Mouse (Mus musculus): ENCODE measurements around the gene Tfb1m.

Tfb1m gene

GRCm38 (mm10) chr17:3515851-3516250 is 41.7 kb downstream of the Tfb1m start:
- ATAC-seq (ENCODE audit: insufficient number of reproducible peaks, low FRiP score, low TSS enrichment), result no peak

DNA sequence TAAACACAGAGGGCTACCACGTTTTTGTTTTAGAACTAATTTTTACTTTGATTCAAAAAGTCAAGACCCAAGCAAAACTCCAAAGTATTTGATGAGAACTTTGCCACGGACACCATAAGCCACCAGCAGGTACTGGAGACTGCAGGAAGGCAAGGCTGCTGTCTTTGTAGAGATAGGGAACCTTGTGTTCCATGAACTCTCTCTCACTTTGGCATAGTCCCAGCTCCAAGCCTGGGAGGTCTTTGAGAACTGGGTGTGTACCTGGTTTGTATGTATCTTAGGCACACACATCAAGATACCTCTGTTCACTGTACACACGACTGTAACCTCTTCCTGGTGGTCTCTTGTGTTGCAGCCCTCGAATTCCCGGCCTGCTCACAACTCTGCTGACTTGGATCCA is 43.3 kb downstream of the Tfb1m start:
- ATAC-seq (ENCODE audit: insufficient number of reproducible peaks, low FRiP score, low TSS enrichment), result no peak

DNA sequence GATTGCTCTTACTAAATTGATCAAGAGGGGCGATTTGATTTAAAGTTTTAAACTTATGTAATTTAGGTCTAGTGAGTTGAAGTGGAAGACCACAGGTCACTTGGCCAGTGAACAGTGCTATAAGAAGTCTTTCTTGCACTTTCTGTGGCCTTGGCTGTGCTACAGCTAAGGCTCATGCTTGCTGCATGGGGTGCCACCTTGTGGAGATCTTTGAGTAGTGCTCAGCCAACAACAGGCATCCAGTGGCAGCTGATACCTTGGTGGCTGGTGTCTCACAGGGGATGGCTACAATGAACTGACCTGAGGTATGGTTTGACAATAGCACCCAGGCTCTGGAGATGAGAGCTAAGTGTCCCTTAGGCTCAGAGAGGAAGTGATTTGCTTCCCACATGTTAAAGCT is 47.7 kb downstream of the Tfb1m start:
- ATAC-seq (ENCODE audit: insufficient number of reproducible peaks, low FRiP score, low TSS enrichment), result peak; percentile 45; the same call in 1 of the 2 replicates

- no peak for ATAC-seq (ENCODE audit: insufficient number of reproducible peaks, low FRiP score, low TSS enrichment)
These were observed 51.1 kb downstream of the Tfb1m start for GRCm38 (mm10) chr17:3506508-3506907.

GRCm38 (mm10) chr17:3505711-3506110 is 51.9 kb downstream of the Tfb1m start:
- ATAC-seq (ENCODE audit: insufficient number of reproducible peaks, low FRiP score, low TSS enrichment), result no peak

GRCm38 (mm10) chr17:3500936-3501335 is 56.6 kb downstream of the Tfb1m start:
- no peak for ATAC-seq (ENCODE audit: insufficient number of reproducible peaks, low FRiP score, low TSS enrichment)

GRCm38 (mm10) chr17:3500076-3500475 is 57.5 kb downstream of the Tfb1m start:
- ATAC-seq (ENCODE audit: insufficient number of reproducible peaks, low FRiP score, low TSS enrichment), result no peak

DNA sequence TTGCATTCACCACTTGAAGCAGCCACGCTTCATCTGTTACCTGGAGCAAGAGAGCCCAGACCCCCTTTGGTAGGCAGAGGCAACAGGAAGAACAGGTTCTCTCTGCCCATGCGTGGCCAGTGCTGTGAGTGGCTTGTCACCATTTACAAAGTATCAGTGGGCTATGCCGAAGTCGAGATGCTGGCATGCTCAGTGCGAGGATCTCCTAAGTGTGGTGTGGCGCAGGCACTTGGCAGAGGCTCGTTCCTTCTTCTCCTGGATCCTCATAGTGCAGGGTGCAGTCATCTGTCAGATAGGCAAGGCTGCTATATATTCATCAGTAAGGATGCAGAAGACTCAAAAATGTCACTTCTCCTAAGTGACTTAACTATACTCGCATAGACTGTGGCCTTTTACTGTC is 58.1 kb downstream of the Tfb1m start:
- no peak for ATAC-seq (ENCODE audit: insufficient number of reproducible peaks, low FRiP score, low TSS enrichment)

GRCm38 (mm10) chr17:3498580-3498979 is 59.0 kb downstream of the Tfb1m start:
- no peak for ATAC-seq (ENCODE audit: insufficient number of reproducible peaks, low FRiP score, low TSS enrichment)

- no peak for ATAC-seq (ENCODE audit: insufficient number of reproducible peaks, low FRiP score, low TSS enrichment)
These were observed 59.5 kb downstream of the Tfb1m start for GRCm38 (mm10) chr17:3498086-3498485.

GRCm38 (mm10) chr17:3496080-3496479 is 61.5 kb downstream of the Tfb1m start:
- ATAC-seq (ENCODE audit: insufficient number of reproducible peaks, low FRiP score, low TSS enrichment), result no peak

DNA sequence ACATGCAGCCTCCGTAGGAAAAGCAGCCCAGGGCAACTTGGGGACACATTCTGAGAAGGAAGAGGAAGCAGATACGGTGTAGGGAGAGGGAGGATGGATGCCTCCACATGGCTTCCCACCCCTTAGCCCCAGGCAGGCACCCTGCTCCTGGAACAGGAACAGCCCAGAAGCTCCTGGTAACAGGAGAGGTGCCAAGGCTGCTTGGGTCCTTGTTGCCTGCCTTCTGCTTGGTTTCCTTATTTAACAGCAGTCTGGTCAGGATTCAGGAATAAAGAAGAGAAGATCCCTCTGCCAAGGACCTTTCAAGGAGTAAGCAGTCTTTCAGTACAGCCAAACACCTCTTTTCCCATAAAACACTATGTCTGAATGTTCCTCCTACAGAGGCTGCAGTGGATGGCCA is 62.0 kb downstream of the Tfb1m start:
- ATAC-seq (ENCODE audit: insufficient number of reproducible peaks, low FRiP score, low TSS enrichment), result no peak

GRCm38 (mm10) chr17:3491667-3492066 is 65.9 kb downstream of the Tfb1m start:
- no peak for ATAC-seq (ENCODE audit: insufficient number of reproducible peaks, low FRiP score, low TSS enrichment)

DNA sequence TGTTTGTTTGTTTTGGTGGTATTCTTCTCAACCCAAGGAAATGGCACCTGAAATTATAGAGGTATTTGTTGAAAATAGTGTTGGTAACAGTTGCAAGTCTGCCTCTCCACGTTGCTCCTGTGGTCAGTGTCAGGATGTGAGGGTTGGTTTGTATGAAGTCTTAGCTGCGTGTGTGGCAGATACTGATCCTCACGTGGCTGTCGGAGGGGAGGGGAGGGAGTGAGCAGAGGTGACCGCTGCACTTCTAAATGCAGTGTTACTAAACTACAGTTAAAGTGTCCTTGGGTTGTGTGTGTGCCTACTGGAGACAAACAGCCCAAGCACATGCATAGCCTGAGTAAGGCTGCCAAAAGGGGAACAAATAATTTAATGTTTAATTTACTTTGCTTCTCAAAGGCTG is 66.5 kb downstream of the Tfb1m start:
- ATAC-seq (ENCODE audit: insufficient number of reproducible peaks, low FRiP score, low TSS enrichment), result no peak

GRCm38 (mm10) chr17:3490216-3490895 is 67.2 kb downstream of the Tfb1m start:
- no peak for ATAC-seq (ENCODE audit: insufficient number of reproducible peaks, low FRiP score, low TSS enrichment)

DNA sequence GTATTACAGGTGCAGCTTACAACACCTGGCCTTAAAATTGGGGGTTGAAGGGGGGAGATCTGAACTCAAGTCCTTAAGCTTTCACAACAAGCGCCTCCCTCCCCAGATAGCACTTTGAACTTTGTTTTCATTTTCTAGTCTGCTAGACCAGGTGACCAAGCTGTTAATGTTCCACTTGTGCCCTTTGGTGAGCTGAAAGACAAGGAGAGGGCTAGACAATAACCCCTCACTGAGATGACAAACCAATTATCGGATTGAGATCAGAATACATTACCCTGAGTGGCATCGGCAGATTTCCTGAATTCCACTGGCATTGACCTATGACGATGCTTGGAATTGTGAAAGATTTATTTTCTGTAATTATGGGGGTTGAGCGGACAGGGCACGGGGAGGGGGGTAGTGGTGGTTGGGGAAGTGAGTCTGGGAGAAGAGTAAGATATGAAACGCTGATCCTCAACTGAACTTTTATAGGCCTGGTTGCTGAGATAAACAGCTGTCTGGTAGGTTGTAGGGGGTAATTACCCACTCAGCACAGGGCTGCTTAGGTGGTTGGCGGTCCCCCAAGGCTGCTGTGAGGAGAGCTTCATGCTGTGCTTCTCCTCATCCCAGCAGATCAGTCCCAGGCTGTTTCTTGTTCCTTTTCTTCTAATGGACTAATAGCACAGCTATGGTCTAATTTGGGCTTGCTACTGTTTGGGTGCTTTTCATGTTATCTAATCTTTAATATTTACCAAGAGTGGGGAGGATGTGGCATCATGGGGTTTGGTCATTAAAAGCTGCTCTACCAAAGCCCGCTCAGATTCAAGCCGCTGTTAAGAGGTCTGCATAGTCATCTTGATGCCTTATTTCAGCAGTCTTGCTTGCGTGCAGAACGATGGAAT is 69.6 kb downstream of the Tfb1m start:
- no peak for ATAC-seq (ENCODE audit: insufficient number of reproducible peaks, low FRiP score, low TSS enrichment)

DNA sequence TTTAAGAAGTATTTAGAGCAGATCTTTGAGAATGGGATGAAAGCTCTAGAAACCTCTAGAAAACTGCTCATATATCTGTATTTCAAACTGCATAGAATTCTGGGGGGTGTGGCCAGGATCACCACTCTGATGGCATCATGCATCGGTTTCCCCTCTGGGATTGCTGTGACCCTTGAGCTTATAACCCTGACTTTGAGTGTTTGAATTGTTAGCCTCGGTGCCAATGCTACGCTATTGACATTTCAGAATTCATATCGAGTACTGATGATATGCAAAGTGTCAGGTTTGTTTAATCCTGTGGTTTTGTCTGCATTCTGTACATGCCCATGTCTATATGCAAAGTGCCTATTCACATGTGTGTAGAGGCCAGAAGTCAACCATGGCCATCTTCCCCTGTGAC is 70.4 kb downstream of the Tfb1m start:
- ATAC-seq (ENCODE audit: insufficient number of reproducible peaks, low FRiP score, low TSS enrichment), result no peak

DNA sequence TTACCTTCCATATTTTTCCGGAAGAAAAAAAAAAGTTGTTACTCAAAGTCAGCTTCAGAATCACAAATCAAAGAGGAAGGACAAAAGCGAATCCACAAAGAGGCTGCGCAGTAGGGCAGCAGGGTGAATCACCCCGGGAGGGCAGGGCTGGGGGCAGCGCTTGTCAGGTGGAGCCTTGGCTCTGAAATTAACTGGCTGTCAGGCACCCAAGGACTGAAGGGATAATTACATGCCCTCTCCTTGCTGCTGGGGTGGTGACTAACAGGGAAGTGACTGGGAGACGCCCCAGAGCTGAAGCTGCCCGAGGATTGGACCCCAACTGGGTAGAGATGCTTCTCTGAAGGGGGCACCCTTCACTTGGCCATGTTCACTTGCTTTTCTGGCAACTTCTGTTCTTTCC is 71.7 kb downstream of the Tfb1m start:
- ATAC-seq (ENCODE audit: insufficient number of reproducible peaks, low FRiP score, low TSS enrichment), result no peak

DNA sequence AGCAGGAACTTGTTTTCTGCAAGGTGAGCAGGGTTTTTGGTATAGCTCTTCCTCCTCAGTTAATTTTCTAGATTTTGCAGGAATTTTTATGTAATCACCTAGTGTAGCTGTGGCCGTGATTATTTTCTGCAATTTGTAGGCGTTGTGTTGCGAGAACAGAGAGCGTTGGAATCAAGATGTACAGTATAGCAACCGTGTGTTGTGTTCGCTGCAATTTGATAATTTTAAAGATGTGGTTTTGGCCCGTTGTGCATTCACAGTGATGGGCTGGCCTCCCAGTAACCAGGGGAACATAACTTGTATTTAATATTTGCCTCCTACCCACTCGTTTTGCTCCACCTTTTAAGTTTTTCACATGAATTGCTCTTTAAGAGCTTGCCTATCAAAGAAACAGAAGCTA is 74.5 kb downstream of the Tfb1m start:
- no peak for ATAC-seq (ENCODE audit: insufficient number of reproducible peaks, low FRiP score, low TSS enrichment)

DNA sequence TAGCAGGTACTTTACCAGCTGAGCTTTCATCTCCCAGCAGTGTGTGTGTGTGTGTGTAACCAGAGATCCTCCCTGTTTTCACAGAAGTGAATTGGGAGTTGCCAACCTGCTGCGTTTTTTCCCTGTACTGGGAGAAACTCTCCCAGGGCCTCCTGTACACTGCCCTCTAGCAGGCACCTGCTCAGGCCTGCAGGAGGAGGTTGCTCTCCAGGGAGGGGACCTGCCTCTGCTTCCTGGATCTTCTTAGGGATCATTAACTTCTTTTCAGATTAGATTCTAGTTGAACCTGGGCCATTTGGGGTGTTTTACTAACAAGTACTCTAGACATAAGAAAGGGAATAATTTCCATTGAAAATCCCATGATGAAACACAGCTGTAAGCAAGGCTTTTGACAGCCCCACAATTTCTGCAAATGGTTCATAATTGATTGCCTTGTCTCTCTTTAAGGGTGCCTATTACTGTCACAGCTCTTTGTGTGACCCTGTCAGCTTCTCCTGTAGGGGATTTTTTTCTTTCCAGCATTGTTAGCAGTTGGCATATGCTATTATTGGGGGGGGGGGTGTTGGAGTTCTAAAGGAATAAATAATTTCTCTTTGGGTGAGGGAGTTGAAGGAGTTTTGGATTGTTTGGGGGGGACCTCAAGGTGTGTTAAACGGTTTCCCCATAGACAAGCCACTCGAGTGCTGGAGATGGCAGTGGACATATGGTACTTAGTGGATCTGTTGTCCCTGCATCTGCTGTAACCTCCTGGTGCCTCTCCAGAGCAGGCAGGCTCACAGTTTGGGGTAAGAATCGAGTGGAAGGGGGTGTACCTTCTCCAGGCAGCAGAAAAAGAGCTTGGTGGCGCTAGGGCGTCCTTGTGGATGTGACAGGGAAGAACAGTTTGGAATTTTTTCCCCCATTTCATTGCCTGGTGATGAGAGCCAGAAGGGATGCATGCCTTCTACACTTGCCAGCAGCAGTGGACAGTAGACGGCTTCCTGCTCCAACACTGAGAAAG is 75.7 kb downstream of the Tfb1m start:
- peak; percentile 87 for ATAC-seq (ENCODE audit: insufficient number of reproducible peaks, low FRiP score, low TSS enrichment)

GRCm38 (mm10) chr17:3476546-3476945 is 81.0 kb downstream of the Tfb1m start:
- no peak for ATAC-seq (ENCODE audit: insufficient number of reproducible peaks, low FRiP score, low TSS enrichment)

All from cerebellum, adult (tissue).